Mouse (Mus musculus) thymus, adult 2 months (tissue): Measurements from ENCODE around the gene Hist1h1a. TPM values are rescaled to one million over a fixed set of nuclear protein-coding genes. Genes with fewer than 3 reads are reported as not detected.
"Not testable (repeated sequence)": the region's sequence is repeated elsewhere in the genome, so short reads cannot be mapped to it uniquely, and the experiment has no call there.

Source experiments
- DNase-seq: peaks from one replicate; pipeline ENCODE4 v3.0.0; 2021
- H3K27ac ChIP-seq: fragments of 200-500 bp; 2 replicates; pipeline ENCODE4 v1.5.1; 2012; ENCODE audit warnings: low read length, control low read depth; ENCODE audit not compliant: control insufficient read depth, insufficient read depth
- H3K27me3 ChIP-seq: fragments of 200-500 bp; 2 replicates; pipeline ENCODE4 v1.6.1; 2012; ENCODE audit warnings: mild to moderate bottlenecking, low read length, moderate library complexity, mixed read lengths; ENCODE audit not compliant: control insufficient read depth, insufficient read depth
- H3K36me3 ChIP-seq: fragments of 200-500 bp; 2 replicates; pipeline ENCODE4 v1.6.1; 2012; ENCODE audit warnings: mild to moderate bottlenecking, low read length, moderate library complexity; ENCODE audit not compliant: control insufficient read depth, insufficient read depth
- H3K4me1 ChIP-seq: fragments of 200-500 bp; replicated peaks from 2 replicates; pipeline ENCODE4 v1.6.1; 2012; ENCODE audit warnings: low read length; ENCODE audit not compliant: control insufficient read depth, insufficient read depth
- H3K4me3 ChIP-seq: fragments of 200-500 bp; 2 replicates; pipeline ENCODE4 v1.5.1; 2012; ENCODE audit warnings: mild to moderate bottlenecking, low read length, control low read depth, moderate library complexity; ENCODE audit not compliant: control insufficient read depth, insufficient read depth
- CTCF ChIP-seq: fragments of 200-500 bp; IDR thresholded peaks from 2 replicates; pipeline ENCODE4 v1.5.1; 2012; ENCODE audit warnings: mild to moderate bottlenecking, control low read depth, low read length, moderate library complexity, borderline replicate concordance; ENCODE audit not compliant: control insufficient read depth, poor library complexity, insufficient read depth; ENCODE audit errors: extremely low read depth
- POLR2A ChIP-seq: fragments of 200-500 bp; IDR thresholded peaks from 2 replicates; pipeline ENCODE4 v1.6.1; 2012; ENCODE audit warnings: mild to moderate bottlenecking, low read length, control low read depth, moderate library complexity; ENCODE audit not compliant: control insufficient read depth, poor library complexity, insufficient read depth; ENCODE audit errors: extremely low read depth
- WGBS: fragments of 180-500 bp; shearing (Covaris S2); methylation state at CpG from one replicate; pipeline ENCODE4 v1.1.7; 2018; 5-methylcytosine and 5-hydroxymethylcytosine counted together
- polyA plus RNA-seq: library from polyadenylated mRNA; depleted of rRNA; stranded (reverse); fragments of >200 nt; gene quantifications from 2 replicates; pipeline ENCODE4 v1.2.3, GENCODE M21; 2012

Gene Hist1h1a
- polyA plus RNA-seq, 1 experiment: 18.2 TPM

GRCm38 (mm10) chr13:23764324-23765171 lies 1.1 kb downstream of the Hist1h1a start:
- no peak for TF ChIP-seq POLR2A
- TF ChIP-seq CTCF: no peak
- 50% methylated on average over 12 of the region's 12 CpGs for WGBS
- H3K27me3 ChIP-seq: no peaks in the 10 kb centered on the region
- H3K4me1 ChIP-seq: peaks cover 9% of the 10 kb centered on the region
- H3K36me3 ChIP-seq: no peaks in the 10 kb centered on the region
- peak overlapping the region; percentile 94 for H3K27ac ChIP-seq
- no peak for DNase-seq
- H3K4me3 ChIP-seq: peak overlapping the region; percentile 74

DNA sequence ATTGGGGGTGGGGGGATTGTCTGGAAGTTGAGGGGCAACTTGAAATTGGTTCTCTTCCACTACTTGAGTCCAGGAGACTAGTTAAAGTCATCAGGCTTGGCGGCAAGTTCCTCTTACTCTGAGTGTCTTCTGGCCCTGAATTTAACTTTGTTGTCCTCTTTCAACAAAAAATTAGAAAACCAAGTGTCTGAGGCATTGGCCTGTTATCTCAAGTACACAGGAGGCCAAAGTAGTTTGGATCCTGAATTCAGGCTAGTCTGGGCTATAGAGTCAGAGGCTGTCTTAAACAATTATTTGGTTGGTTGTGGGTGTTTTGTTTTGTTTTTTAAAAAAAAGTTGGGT lies 1.7 kb downstream of the Hist1h1a start:
- Histone ChIP-seq H3K27me3 (no peaks in the 10 kb centered on the region), H3K4me1 (peaks cover 9% of the 10 kb centered on the region), H3K27ac (no peak overlapping the region), H3K36me3 (no peaks in the 10 kb centered on the region), H3K4me3 (no peak overlapping the region)
- 50% methylated on average over 1 of the region's 1 CpGs for WGBS
- no peak for TF ChIP-seq CTCF
- TF ChIP-seq POLR2A: no peak
- no peak for DNase-seq

GRCm38 (mm10) chr13:23766772-23767171 lies 3.3 kb downstream of the Hist1h1a start:
- Histone ChIP-seq H3K4me3 (no peak overlapping the region), H3K36me3 (no peaks in the 10 kb centered on the region), H3K27ac (no peak overlapping the region), H3K27me3 (no peaks in the 10 kb centered on the region), H3K4me1 (peaks cover 9% of the 10 kb centered on the region)
- DNase-seq: no peak
- TF ChIP-seq POLR2A (no peak), CTCF (no peak)

GRCm38 (mm10) chr13:23768834-23769397 lies 5.5 kb downstream of the Hist1h1a start:
- H3K27ac ChIP-seq: no peak overlapping the region
- TF ChIP-seq POLR2A (no peak), CTCF (no peak)
- no peak for DNase-seq
- WGBS: 19% methylated on average over 5 of the region's 5 CpGs
- H3K36me3 ChIP-seq: no peaks in the 10 kb centered on the region
- H3K4me1 ChIP-seq: peaks cover 7% of the 10 kb centered on the region
- H3K4me3 ChIP-seq: no peak overlapping the region
- no peaks in the 10 kb centered on the region for H3K27me3 ChIP-seq

DNA sequence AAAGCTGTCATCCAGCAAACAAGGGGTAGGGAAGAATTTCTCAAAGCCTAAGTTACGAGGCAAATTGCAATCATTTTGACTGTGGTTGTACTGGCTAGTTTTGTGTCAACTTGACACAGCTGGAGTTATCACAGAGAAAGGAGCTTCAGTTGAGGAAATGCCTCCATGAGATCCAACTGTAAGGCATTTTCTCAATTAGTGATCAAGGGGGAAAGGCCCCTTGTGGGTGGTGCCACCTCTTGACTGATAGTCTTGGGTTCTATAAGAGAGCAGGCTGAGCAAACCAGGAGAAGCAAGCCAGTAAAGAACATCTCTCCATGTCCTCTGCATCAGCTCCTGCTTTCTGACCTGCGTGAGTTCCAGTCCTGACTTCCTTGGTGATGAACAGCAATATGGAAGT lies 6.1 kb downstream of the Hist1h1a start, which contains the start of gene Trim38:
Gene Trim38 (plus strand): TSS at position 301 of the 400 bp plus-strand sequence.
- not testable (repeated sequence) for H3K4me1 ChIP-seq, H3K27ac ChIP-seq, H3K4me3 ChIP-seq, H3K36me3 ChIP-seq, H3K27me3 ChIP-seq, DNase-seq
- 94% methylated on average over 2 of the region's 2 CpGs for WGBS

GRCm38 (mm10) chr13:23772561-23773313 lies 9.3 kb downstream of the Hist1h1a start:
- Histone ChIP-seq H3K4me3 (no peak overlapping the region), H3K27me3 (no peaks in the 10 kb centered on the region), H3K36me3 (no peaks in the 10 kb centered on the region), H3K27ac (no peak overlapping the region), H3K4me1 (no peaks in the 10 kb centered on the region)
- no peak for TF ChIP-seq POLR2A
- TF ChIP-seq CTCF: no peak
- 74% methylated on average over 21 of the region's 21 CpGs for WGBS
- no peak for DNase-seq
